Mouse (Mus musculus) bone marrow, adult 2 months (tissue): ENCODE data around the gene Aqp1. TPM values are rescaled to one million over a fixed set of nuclear protein-coding genes. Genes with fewer than 3 reads are reported as not detected.
A peak's percentile ranks its signal among the peaks of the same experiment; 100 is the strongest.

Source experiments
- H3K27ac ChIP-seq: fragments of 200-500 bp; 2 replicates; pipeline ENCODE4 v1.5.1; 2012; ENCODE audit warnings: low read depth, mild to moderate bottlenecking, control low read depth, inconsistent platforms, low read length; ENCODE audit not compliant: control insufficient read depth, poor library complexity, insufficient read depth
- H3K4me1 ChIP-seq: fragments of 200-500 bp; 2 replicates; pipeline ENCODE4 v1.6.1; 2011; ENCODE audit warnings: low read length; ENCODE audit not compliant: control insufficient read depth, insufficient read depth
- H3K4me3 ChIP-seq: fragments of 200-500 bp; replicated peaks from 2 replicates; pipeline ENCODE3; 2011; ENCODE audit warnings: mild to moderate bottlenecking, low read depth, low read length, control low read depth; ENCODE audit not compliant: control insufficient read depth
- CTCF ChIP-seq: fragments of 200-500 bp; IDR thresholded peaks from 2 replicates; pipeline ENCODE4 v1.5.1; 2011; ENCODE audit warnings: low read length, control low read depth; ENCODE audit not compliant: control insufficient read depth, insufficient read depth
- POLR2A ChIP-seq: fragments of 200-500 bp; IDR thresholded peaks from 2 replicates; pipeline ENCODE4 v1.6.1; 2011; ENCODE audit warnings: low read depth, mild to moderate bottlenecking, control low read depth, low read length, borderline replicate concordance; ENCODE audit not compliant: control insufficient read depth
- WGBS: fragments of 180-500 bp; shearing (Covaris S2); methylation state at CpG from one replicate; pipeline ENCODE4 v1.1.7; 2018; 5-methylcytosine and 5-hydroxymethylcytosine counted together
- polyA plus RNA-seq: library from polyadenylated mRNA; stranded (reverse); fragments of >200 nt; gene quantifications from 2 replicates; pipeline ENCODE4 v1.2.4, GENCODE M21; 2011; ENCODE audit warnings: low replicate concordance; ENCODE audit not compliant: missing spikeins, insufficient read depth, insufficient read length

Aqp1 gene
- polyA plus RNA-seq, 1 experiment, result 226 TPM

DNA sequence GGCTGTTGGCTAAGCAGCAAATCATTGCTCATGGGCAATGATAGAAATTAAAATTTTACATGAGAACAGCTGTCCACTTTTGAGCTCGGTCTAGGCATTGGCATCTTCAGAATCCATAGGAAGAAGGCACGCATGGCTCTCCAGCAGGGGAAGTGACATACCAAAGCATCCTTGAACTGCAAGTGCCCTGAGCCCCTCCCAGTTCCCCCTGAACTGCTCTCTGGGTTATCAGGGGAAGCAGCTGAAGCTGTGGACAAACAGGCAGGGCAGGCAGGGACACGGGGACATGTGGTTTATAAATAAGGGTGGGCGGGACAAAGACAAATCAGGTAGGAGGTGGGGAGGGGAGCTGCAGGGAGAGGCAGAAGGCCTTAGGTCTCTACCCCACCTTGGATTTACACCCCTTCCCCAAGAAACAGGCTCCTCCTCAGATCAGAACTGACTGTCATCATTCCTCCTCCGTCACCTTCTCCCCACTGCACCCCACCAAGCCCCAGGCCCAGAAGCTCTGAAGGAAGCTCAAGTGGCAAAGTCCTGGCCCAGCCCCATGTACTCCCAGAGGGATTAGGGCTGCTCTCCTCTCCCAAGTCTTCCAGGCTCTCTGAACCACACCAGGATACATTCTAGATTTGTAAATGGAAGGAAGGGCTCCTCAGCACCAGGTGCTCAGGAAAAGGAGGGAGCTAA, 19.9 kb downstream of the Aqp1 start:
- peak overlapping the region; percentile 44 for H3K27ac ChIP-seq

DNA sequence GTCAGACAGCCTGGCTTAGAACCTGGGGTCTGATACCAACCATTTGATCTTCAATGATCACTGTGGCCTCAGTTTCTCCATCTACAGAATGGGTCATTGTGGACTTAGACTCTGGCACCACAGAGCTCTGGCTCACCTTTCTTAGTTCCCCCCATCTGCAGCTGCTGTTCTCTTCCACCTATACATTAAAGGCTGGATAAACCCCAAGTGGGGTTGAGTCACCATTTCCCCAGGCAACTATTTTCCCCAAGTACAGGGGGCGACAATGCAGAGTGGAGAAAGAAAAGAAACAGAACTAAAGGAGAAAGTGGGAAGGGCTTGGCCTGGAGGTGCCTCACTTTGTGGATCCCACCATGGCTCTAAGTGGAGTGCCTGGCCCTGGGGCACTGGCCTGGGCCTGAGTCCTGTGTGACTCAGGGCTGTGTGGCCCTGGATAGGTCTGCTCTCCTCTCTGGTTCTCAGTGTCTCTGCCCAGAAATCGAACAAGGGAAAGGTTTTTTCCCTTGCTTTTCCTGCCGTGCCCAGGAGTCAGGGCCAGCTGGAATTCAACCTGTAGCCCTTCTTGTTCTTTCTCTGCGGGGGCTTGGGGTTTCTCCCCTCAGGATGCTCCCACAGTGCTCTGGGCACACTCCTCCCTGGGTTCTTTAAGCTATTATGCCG, 20.9 kb downstream of the Aqp1 start:
- Histone ChIP-seq H3K27ac (peak overlapping the region; percentile 60), H3K4me1 (peaks cover 1% of the 10 kb centered on the region; the same call in 1 of the 2 replicates), H3K4me3 (no peak overlapping the region)
- WGBS, result 62% methylated on average over 5 of the region's 5 CpGs
- TF ChIP-seq CTCF, result no peak
- TF ChIP-seq POLR2A, result no peak

More for the DNA sequence above, 19.9 kb downstream of the Aqp1 start:
- no peak overlapping the region for H3K4me3 ChIP-seq
- 18% methylated on average over 5 of the region's 5 CpGs for WGBS
- TF ChIP-seq POLR2A (no peak), CTCF (no peak)
- peaks cover 1% of the 10 kb centered on the region; the same call in 1 of the 2 replicates for H3K4me1 ChIP-seq

DNA sequence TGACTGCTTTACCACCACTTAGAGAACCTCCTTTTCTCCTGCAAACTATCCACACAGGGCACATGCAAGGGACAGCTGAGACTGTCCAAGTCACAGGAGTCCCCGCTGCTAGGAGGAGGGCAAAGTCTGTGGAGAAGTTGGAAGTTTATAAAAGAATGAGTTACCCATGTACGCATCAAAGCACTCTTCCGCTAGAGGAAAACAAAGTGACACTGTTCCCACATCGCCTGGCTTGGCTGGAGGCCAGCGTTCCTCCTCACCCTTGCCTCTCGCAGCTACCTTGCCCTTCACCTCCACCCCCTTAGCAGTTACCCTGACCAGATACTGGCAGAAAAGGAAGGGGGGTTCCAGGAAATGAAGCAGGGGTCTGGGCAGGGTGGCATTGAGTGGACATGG, 21.4 kb downstream of the Aqp1 start:
- 38% methylated on average over 6 of the region's 6 CpGs for WGBS
- TF ChIP-seq CTCF, result no peak
- TF ChIP-seq POLR2A, result no peak
- Histone ChIP-seq H3K4me3 (no peak overlapping the region), H3K4me1 (peaks cover 1% of the 10 kb centered on the region; the same call in 1 of the 2 replicates), H3K27ac (peak overlapping the region; percentile 60)

DNA sequence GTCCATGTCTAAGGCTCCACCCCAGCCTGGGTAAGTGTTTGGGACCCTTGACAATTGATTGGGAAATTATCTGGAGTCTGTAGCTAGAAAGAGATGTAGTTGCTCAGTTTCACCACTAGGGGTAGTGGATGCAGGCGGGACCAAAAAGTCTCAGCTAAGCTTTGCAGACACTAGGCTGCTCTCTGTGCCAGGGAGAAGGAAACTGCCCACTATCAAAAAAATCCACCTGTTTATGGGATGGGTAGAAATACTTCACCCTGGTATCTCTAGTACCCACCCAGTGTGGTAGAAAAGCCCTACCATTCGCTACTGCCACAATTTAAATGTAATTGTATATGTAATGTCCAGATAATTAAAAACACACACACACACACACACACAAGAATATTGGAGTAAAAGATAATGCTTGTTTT, 22.5 kb downstream of the Aqp1 start:
- H3K4me1 ChIP-seq, result peaks cover 1% of the 10 kb centered on the region; the same call in 1 of the 2 replicates
- peak; percentile 55 for TF ChIP-seq CTCF
- no peak for TF ChIP-seq POLR2A
- 26% methylated on average over 2 of the region's 2 CpGs for WGBS

DNA sequence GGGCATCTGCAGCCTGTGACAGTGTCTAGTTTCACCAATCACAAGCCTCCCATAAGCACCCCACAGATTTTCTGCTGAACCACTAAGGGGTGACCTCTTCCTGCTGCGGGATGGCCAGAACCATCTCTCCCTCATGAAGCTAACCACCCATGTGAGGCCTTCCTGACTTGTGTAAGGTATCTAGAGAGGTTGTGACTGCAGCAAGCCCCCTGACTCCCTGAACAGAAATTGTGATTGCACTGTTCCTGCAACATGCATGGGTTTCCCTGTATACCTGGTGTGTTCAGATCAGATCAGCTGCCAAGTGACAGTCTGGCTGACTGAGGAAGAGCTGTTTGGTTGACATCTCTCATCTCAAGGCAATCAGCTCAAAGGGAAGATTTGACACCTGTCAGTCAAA, 26.4 kb downstream of the Aqp1 start:
- WGBS, result 76% methylated on average over 1 of the region's 1 CpGs
- no peak overlapping the region for H3K27ac ChIP-seq
- peaks cover 1% of the 10 kb centered on the region; the same call in 1 of the 2 replicates for H3K4me1 ChIP-seq
- no peak for TF ChIP-seq CTCF
- no peak for TF ChIP-seq POLR2A
- no peak overlapping the region for H3K4me3 ChIP-seq

More for the DNA sequence above, 22.5 kb downstream of the Aqp1 start:
- Histone ChIP-seq H3K27ac (peak overlapping the region; percentile 8; the same call in 1 of the 2 replicates), H3K4me3 (no peak overlapping the region)

DNA sequence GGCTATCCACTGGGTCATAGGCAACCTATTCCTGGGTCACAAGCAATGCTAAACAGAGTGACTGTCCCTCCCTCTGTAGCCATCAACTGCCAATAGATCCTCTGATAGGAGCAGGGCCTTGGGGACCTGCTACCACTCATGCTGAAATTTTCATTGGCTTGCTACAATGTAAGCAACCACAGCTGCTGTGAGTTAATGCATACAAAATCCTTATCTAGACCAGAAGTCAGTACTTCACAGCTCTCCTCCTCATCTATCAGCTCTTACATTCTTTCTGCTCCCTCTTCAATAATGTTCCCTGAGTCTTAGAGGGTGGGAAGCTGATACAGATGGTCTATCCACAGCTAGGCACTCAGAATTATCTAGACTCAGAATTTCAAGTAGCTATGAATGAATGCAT, 30.9 kb downstream of the Aqp1 start:
- no peaks in the 10 kb centered on the region for H3K4me1 ChIP-seq
- no peak overlapping the region for H3K27ac ChIP-seq
- TF ChIP-seq CTCF (no peak), POLR2A (no peak)
- no peak overlapping the region for H3K4me3 ChIP-seq

DNA sequence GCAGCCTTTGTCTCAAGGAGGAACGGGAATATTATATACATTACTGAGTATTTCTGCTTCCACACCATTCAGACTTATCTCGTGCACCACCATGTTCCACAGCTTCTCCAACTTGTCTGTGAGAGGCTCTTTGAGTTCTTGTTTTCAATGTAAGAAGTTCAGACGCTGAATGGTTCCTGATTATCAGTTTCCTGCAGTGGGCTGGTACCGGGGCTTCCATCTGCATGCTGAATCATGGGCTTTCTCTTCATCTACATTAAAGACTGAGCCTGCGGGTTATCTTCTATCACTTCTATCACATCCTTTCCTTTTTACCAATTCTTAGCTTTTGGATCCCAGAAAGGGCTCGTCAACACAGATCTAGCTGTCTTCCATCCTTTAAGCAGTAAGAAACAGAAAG, 34.6 kb downstream of the Aqp1 start:
- Histone ChIP-seq H3K4me3 (no peak overlapping the region), H3K27ac (peak overlapping the region; percentile 11; the same call in 1 of the 2 replicates), H3K4me1 (no peaks in the 10 kb centered on the region)
- no peak for TF ChIP-seq CTCF
- no peak for TF ChIP-seq POLR2A
- WGBS, result 9% methylated on average over 6 of the region's 6 CpGs

DNA sequence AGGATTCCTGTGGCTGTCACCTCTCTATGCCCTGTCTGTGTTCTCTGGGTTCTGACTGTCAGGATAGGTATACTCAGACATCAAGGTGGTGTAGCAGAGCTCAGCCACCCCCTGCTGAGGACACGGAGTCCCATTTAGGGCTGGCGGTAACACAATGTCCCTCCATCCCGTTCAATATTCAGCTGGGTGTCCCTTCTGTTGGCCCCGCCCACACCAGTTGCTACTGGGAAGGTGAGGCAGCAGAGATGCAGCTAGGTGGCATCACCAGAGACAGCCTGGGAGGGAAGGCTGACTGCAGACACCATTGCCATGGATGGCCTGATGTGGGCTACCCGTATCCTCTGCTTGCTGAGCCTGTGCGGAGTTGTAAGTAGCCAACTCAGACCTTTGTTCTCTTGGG, 39.8 kb downstream of the Aqp1 start, which contains the start of gene Ghrhr:
Gene Ghrhr, plus strand, starts transcription at position 220 of the 400 bp plus-strand sequence.
- 80% methylated on average over 6 of the region's 6 CpGs for WGBS
- no peak for TF ChIP-seq CTCF
- TF ChIP-seq POLR2A, result no peak
- Histone ChIP-seq H3K27ac (no peak within 1 kb of the TSS), H3K4me3 (no peak within 1 kb of the TSS), H3K4me1 (no peaks in the 10 kb centered on the region)
